Mouse (Mus musculus): ENCODE results near the gene Acvrl1. TPM values are rescaled to one million over a fixed set of nuclear protein-coding genes. Genes with fewer than 3 reads are reported as not detected.

The Acvrl1 gene
- total RNA-seq, 2 experiments from 2014 or later: 22.3 to 31.1 TPM

DNA sequence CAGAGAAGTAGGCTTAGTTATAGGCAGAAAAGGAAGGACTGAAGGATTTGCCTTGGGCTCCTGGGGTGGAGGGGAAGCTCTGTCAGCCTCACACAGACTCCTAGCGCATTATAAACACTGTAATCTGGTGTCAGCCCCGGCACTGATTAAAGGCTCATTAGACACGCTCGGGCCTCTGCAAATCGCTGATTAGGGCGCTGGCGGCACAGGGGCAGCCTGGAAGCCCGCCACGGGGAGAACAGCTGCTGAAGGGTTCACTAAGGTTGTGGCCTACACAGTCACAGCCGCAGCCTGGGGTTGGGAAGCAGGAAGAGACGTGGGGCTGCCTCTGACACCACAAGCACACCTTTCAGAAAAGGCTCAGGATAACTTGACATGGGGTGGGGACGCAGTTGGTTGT is 11.6 kb downstream of the Acvrl1 start:
- DNase-seq: peak; percentile 51 to 58
- intact Hi-C loops (cut with DNase I): no loop called here

DNA sequence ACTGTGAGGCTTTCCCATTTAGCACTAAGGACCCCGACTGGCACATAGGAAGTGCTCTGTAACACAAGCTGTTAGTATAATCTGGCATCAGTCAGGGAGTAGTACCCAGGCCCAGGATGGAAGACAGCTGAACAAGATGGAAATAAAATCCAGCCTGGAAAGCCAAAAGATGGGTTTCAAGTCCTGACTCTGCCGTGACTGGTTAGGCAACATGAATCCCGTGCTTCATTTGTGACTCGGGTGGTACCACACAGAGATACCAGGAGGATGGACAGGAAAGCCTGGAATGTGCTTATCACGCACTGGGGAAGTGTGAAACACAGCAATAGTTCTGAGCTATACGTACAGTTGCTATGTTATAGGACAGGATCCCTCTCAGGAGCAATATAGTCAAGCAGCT is 12.3 kb downstream of the Acvrl1 start:
- DNase-seq: no peak
- intact Hi-C loops (cut with DNase I): no loop called here

DNA sequence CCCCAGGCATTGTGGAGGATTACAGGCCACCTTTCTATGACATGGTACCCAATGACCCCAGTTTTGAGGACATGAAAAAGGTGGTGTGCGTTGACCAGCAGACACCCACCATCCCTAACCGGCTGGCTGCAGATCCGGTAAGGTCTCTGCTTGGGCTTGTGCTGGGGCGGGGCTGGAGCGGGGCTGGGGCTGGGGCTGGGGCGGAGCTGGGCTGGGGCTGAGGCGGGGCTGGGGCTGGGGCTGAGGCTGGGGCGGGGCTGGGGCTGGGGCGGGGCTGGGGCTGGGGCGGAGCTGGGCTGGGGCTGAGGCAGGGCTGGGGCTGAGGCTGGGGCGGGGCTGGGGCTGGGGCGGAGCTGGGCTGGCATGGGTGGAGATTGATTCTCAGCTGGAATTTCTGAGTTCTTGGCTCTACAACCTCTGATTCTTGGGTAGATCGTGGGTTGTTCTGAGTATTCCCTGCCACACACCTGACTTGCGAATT is 12.8 kb downstream of the Acvrl1 start:
- intact Hi-C loops (cut with DNase I): no loop called here
- DNase-seq: peak; percentile 56 to 57

DNA sequence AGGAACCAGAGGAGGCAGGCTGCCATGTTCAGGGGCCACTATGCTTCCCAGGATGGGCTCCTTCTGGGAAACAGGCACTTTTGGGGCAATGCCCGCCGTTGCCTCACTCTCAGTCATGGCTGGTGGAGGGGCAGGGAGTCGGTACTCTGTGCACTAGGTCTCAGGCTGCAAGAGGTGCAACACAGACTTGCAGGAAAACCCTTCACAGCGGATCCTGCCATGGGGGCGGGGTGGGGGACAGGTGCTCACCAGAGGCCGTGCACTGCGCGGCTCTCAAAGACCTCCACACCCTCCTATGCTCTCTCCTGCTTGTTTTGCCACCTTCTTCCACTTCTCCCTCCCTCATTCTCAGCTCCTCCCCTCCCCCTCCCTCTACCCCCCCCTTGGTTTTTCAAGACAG is 14.3 kb downstream of the Acvrl1 start:
- intact Hi-C loops (cut with DNase I): no loop called here
- no peak for DNase-seq

DNA sequence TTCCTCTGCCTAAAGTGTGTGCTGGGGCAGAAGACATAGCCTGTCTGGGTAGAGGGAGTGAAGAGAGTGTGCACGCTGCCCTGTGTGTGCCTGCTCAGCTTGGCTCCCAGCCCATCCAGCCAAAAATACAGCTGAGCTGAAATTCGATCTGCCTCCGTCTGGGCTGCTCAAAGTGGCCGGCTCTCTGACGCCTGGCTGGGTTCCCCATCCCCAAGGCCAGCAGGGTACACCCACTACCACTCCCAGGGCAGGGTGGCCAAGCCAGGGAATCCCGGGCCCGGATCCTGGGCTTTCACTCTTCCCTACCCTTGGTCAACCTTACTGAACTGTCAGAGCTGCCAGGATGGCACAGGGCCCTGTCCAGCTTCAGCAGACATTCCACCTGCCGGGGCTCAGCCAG is 15.2 kb downstream of the Acvrl1 start:
- peak; percentile 69 to 71 for DNase-seq
- intact Hi-C loops (cut with DNase I): no loop called here

DNA sequence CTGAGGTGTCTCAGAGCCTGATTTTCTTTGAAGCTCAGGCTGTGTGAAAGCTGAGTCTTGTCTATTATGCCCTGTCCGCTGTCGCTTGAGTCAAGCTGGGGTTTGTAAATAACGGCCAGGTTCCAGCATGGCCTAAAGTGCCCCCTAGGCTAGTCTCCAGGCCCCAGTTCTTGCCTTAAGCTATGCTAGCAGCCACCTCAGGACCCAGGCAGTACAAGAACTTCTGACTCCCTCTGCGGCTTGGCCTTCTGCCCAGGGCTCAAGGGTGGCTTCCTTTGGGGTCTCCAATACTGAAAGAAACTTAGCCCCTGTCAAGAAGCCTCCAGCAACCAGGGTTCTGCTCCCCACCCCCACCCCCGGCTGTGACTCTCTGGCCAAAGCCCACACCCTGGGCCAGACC is 15.9 kb downstream of the Acvrl1 start:
- no peak for DNase-seq
- intact Hi-C loops (cut with DNase I): loop anchor here (2.0 kb wide), 1 partner anchor 55 kb away; no protein-coding TSS in a partner anchor

DNA sequence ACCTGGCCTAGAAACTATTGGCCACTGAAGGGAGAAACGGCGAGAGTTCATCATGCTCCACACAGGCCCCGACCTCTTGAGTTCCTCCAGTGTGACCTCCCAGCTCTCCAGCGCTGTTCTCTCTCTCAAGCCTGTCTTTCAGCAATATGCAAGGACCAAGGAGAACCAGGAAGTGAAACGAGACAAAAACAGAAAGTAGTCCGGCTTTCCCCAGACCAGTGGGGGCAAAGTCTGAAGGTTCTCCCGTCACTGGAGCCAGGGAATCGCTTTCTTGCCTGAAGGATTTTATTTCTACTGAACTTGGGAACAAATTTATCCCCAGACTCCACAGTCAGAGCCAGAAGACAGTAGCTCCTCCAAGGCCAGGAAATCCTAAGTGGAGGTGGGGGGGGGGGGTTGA is 16.5 kb downstream of the Acvrl1 start:
- intact Hi-C loops (cut with DNase I): loop anchor here (2.0 kb wide), 1 partner anchor 54 kb away; no protein-coding TSS in a partner anchor
- no peak for DNase-seq

DNA sequence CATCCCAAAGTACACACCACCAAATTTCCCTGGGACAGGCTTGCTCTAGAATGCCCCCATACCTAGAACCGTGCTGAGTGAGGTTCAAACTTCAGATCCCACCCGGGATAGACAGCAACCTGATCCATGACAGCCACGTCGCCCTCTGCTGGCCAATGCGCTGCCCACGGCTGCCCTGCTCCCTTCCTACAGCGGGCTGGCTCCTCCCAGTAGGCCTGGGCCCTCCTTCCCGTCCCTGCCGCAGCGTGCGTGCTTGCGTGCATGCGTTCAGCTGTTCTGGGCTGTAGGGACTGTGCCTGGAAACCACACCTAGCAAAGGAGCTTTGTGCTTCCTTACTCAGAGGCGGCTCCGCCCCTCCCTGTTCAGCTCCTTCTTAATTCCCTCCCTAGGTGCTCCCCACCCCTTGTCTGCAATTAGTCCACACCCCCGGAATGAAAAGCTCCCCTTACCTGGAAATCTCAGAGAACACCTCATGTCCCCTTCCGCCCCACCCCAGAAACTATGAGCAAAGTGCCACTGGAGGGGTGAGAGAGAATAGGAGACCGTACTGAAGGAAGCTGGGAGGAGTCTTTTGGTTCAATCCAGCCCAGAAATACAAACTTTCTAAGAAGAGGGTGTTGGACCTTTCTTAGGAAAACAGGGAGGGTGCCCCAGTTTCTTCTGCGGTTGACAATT is 17.2 kb downstream of the Acvrl1 start:
- peak; percentile 95 to 97 for DNase-seq
- intact Hi-C loops (cut with DNase I): loop anchor here (2.0 kb wide), 1 partner anchor 53 kb away; no protein-coding TSS in a partner anchor

DNA sequence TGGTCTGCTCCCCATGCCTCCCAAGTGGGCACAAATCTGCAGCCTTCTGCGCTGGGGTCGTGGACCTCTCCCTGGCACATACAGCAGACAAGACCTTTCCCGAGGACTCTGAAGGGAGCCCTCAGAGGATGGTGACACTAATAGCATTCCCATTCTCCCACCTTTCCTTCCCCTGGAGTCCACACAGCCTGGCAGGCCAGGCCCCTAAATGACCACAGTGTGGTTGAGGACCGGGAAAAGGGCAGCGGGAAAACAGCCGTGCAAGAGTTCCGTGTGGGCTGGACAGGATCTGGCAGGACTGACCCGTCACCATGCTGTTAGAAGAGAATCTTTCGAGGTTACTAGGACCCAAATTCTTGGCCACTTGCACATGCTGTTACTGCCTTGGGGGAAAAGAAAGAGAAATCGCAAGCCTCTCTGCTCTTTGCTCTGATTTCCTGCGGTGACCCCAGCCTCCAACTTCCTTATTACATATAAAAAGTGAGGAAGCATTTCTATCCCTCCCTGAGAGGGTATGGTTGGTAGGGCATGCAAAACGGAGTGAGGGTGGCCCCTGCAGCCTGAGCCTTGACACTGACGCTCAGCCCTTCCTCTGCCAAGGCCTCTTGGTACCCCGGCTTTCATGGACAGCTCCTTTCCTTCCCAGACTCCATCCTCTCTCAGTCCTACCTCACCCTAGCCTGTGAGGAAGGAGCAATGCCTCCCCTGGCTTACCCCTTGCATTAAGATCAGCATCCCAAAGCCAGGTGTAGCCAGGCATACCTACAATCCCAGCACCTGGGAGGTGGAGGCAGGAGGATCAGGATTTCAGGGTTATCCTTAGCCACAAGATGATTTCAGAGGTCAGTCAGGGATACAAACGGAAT is 18.0 kb downstream of the Acvrl1 start:
- intact Hi-C loops (cut with DNase I): no loop called here
- peak in 1 of 2 experiments; percentile 45 for DNase-seq

DNA sequence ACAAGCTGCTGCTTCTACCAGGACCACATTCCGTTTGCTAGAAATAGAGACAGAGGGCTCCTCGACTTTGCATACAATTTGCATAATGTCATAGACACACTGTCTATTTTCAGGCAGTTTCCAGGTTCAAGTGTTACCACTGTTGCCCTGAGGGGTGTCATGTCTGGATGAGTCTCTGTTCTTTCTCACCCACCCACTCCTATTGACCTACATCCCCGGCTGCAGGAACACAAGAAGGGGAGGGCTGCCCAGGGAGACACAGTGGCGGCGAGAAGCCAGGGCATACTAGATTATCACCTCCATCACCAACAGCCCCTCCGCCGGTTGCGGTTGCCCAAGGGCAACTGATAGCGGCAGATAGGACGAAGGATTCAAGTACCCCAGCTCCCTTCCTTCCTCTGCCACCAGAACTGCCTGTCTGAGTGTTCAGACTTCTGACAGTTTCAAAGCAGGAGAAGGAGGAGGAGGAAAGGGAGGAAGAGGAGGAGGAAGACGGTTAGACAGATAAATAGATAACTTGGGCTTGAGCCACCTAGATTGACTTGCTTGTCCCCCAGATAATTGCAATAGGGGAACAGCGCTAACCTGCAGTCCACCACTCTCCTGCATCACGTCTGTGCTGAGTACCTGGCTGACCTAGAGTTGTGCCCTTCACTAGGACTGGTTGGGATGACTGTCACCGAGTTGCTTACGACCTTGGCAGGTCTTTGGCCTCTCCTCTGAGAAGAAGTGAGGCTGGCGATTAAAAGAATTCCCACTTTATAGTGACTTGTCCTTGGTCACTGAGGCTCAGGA is 19.0 kb downstream of the Acvrl1 start:
- no peak for DNase-seq
- intact Hi-C loops (cut with DNase I): no loop called here

DNA sequence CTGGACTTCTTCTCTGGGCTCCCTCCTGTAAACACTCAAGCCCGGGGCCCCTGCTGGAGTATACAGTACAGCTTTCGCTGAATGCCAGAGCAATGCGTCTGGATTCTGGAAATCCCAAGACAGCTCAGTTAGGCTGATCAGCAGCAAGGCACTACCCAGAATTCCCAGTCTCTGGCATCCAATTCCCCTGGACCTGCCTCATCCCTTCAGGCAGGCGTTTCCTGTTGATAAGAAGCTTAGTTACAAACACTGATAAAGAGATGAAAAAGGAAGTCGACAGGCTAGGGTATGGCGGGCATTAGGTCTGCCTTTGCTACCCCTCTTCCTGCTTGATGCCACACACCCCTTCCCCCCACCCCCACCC is 19.6 kb downstream of the Acvrl1 start:
- intact Hi-C loops (cut with DNase I): loop anchor here (2.0 kb wide), 1 partner anchor 25 kb away; no protein-coding TSS in a partner anchor
- DNase-seq: peak; percentile 37

DNA sequence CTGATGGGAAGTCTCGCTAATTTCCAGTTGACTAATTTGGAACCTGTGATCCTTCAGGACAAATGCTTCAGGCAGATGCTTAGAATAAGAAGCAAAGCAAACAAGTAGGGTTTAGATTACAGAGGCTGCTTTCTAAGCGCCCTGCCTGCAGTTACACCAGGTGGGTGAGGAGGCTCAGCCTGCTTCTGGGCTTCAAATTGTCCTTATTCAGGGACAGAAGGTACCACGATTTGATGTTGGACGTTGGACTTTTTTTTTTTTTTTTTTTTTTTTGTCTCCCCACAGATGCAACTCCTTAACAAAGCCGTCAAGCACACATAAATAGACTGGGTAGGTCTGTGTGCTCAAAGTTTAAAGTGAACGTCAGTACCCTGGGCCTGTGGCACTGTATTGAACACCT is 20.3 kb downstream of the Acvrl1 start:
- intact Hi-C loops (cut with DNase I): loop anchor here (2.0 kb wide), 1 partner anchor 24 kb away; no protein-coding TSS in a partner anchor
- DNase-seq: no peak

DNA sequence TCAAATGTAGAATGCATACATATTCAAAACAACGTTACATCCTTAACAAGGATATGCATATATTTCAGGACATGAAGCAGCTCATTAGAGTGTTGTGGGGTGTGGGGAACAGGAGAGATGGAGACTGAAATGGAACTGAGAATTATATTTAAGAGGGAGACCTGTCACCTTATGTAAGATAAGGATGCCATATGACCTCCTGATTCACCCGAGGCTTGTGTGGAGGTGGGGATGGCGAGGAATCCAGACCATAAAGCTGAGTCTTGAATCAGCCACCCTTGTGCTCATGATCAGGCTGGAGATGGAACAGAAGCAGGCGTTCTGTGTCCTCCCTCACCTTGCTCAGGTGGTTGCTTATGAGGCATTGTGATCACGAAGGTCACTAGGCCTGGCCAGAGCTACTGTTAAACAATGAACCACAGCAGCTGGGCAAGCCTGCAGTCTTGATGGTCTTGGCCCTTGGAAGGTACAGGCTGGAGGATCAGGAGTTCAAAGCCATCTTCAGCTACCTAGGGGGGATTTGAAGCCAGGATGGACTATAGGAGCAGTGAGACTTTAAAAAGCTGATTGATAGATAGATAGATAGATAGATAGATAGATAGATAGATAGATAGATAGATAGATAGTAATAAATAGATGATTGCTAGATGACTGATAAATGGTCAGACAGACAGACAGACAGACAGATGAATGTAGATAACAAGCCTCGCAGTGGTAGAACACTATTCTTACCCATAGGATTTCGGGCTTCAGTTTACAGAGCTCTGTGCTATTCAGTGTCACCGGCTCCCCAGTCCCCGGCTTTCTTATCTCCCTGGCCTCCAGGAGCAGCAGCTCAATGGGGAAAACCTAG is 23.3 kb downstream of the Acvrl1 start:
- intact Hi-C loops (cut with DNase I): no loop called here
- no peak for DNase-seq

DNA sequence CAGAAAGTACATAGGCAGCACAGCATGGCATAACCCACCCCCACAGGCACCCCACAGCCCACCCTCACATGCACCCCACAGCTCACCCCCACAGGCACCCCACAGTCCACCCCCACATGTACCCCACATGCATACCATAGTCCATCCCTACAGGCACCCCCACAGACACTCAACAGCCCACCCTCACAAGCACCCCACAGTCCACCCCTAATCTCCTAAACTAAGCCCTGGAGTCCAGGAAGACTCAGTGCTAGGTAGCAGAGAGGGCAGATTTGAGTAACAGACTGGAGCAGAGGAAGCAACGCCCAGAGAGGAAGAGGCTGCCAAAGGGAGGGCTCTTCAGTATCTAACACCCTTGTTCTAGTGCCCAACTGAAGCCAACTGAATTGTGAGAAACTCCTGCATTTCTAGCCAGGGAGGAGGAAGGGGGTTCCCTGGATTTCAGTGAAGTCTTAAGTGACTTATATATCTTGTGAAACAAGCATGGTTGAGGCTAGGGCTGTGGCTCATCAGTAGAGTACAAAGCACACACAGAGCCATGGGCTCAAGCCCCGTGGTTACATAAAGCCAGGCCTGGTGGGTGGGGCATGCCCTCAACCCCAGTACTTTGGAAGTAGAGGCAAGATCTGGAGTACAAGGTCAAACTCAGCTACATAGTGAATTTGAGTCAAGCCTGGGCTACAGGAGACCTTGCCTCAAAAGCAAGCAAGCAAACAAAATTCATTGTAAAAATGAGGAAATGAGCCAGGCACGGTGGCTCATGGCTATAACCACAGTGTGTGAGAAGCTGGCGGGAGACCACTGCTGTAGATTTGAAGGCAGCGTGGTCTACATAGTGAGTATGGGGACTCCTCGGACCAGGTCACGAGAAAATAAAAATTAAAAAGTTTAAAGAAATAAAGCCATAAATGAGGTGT is 26.6 kb downstream of the Acvrl1 start:
- no peak for DNase-seq
- intact Hi-C loops (cut with DNase I): no loop called here

DNA sequence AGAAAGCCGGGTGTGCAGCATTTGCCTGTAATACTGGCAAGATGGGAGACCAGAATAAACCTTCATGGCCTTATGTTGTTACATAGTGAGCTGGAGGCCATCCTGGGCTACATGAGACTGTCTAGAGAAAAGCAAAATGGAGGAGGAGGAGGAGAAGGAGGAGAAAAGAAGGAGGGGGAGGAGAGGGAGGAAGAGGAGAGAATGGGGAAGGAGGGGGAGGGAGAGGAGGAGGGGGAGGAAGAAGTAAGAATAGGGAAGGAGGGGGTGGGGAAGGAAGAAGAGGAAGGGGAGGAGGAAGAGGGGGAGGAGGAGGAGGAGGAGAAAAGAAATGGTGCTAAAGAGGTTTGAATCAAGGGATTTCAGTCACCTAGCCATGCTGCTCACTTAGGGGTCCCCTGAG is 31.8 kb downstream of the Acvrl1 start:
- DNase-seq: no peak
- intact Hi-C loops (cut with DNase I): no loop called here

DNA sequence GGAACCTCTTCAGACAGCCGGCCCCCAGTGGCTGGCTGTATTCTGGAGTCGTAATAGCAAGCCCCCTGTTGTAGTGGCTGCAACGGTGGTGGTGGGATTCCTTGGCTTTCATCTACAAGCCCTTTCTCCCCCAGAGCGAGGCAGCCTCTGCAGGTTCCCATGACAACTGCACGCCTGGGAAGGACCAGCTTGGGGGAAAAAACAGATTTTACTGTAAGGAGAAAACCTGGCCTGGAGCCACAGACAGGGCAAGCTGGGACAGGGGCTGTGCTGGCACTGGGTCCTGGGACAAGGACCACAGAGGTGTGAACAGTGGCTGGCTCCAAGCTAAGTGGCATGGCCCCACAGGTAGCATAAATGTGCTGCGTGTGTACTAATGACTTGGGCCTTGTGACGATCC is 32.3 kb downstream of the Acvrl1 start:
- intact Hi-C loops (cut with DNase I): no loop called here
- DNase-seq: no peak

DNA sequence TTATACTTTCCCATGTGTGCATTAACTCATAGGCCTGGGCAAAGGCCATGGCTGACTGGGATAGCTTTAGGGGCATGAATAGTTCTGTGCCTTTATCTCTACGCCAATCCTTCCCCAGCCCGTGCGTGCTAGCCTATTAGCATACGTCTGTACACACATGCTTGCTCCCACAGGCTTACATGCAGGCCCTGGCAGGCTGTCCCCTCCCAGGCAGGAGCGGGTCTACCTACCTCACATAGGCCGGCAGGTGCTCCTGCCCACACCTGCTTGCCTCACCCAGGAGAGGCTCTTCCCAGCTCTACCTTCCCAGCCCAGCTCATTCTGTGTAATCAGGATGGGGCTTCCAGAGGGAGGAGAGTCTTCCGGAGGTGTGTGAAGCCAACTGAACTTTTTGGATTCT is 33.2 kb downstream of the Acvrl1 start:
- intact Hi-C loops (cut with DNase I): no loop called here

DNA sequence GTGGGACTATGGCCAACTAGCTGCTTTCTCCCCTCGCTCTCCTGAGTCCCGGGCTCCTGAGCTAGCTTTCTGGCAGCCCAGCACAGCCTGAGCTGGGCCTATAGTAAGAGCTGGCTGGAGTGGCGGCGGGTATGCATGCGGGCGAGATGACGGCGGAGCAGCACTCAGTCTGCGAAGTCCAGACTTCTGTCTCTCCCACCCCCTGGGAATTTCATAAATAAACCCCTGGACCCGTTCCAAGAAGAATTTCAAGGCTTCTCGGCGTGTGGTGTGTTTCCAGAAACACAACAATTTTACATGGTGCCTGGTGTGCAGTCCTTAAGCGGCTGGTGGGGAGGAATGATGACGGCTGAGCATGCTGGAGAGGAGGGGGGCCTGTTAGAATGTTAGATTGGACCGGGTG is 34.7 kb downstream of the Acvrl1 start:
- DNase-seq: peak in 1 of 2 experiments; percentile 24
- intact Hi-C loops (cut with DNase I): no loop called here

More for the DNA sequence above, 33.2 kb downstream of the Acvrl1 start:
- DNase-seq: no peak

DNA sequence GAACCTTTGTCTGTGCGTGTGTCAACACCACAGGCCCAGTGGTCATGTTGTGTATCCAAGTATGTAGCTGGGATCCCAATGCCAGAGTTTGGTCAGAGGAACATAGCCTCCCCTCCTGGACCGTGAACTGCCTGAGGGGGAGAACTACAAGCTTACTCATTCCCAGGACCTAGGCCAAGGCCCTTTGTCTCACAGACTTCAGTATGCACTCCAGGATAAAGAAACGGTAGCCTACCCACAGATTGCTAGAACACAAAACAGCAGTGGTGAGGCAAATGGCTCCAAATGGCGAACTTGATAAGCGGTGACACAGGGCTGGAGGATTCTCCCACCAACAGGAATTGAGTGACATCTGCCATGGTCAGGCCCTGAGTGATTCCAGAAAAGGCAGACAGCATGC is 35.5 kb downstream of the Acvrl1 start:
- intact Hi-C loops (cut with DNase I): no loop called here
- DNase-seq: no peak

All from heart, postnatal 36 days (tissue).